Mouse (Mus musculus): ENCODE measurements around the gene Gm45716. TPM values are rescaled to one million over a fixed set of nuclear protein-coding genes. Genes with fewer than 3 reads are reported as not detected.
A peak's percentile ranks its signal among the peaks of the same experiment; 100 is the strongest.

Gm45716 gene
- polyA plus RNA-seq (2015; fragmentation: Nextera tagmentation; extraction: Ambion mirVana) = 8.6 and 8.7 TPM in 2 replicates

DNA sequence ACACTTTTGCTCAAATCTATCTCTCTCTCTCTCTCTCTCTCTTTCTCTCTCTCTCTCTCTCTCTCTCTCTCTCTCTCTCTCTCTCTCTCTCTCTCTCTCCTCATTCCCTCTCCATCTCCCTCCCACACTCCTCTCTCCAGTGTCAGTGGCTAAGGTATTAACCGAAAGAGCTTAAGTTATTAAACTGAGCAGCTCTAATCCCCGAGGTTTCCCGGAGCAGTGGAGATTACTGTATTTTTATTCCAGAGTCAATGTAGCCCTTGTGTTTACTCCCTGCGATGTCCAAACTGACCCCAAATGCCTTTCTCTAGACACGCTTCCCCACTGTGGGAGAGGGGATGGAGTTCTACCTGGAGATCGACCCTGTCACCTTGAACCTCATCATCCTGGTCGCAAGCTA is at the start of gene Gm45716:
Gene Gm45716, plus strand, starts transcription at position 243 of the 400 bp plus-strand sequence.
- 0 out of 2 replicates have a peak, but pooled peaks cover 4% of the 10 kb centered on the region for H3K4me1 ChIP-seq
- no peak within 1 kb of the TSS for H3K9ac ChIP-seq
- H3K4me2 ChIP-seq = no peak within 1 kb of the TSS
- no peaks in the 10 kb centered on the region for H3K36me3 ChIP-seq
- H3K9me3 ChIP-seq = no peaks in the 10 kb centered on the region
- no peak within 1 kb of the TSS for H3K4me3 ChIP-seq
- no peaks in the 10 kb centered on the region for H3K27me3 ChIP-seq
- WGBS = 84% methylated on average over 7 of the region's 7 CpGs
- no peak within 1 kb of the TSS for H3K27ac ChIP-seq
- no peak for ATAC-seq (ENCODE audit: borderline replicate concordance, extremely low read depth, low FRiP score, low TSS enrichment)

GRCm38 (mm10) chr11:90142393-90142792 is 45.1 kb upstream of the Gm45716 start:
- Histone ChIP-seq H3K27me3 (no peaks in the 10 kb centered on the region), H3K4me3 (no peak overlapping the region), H3K27ac (no peak overlapping the region), H3K4me2 (0 out of 2 replicates have a peak overlapping the region, but pooled peaks have one; percentile 22), H3K36me3 (no peaks in the 10 kb centered on the region), H3K9me3 (no peaks in the 10 kb centered on the region), H3K4me1 (peaks cover 9% of the 10 kb centered on the region), H3K9ac (no peak overlapping the region)
- peak; percentile 74; the same call in 1 of the 2 replicates for ATAC-seq (ENCODE audit: borderline replicate concordance, extremely low read depth, low FRiP score, low TSS enrichment)
- WGBS = 26% methylated on average over 4 of the region's 4 CpGs

- Histone ChIP-seq H3K27me3 (no peaks in the 10 kb centered on the region), H3K4me2 (no peak overlapping the region), H3K4me1 (peaks cover 9% of the 10 kb centered on the region), H3K36me3 (no peaks in the 10 kb centered on the region), H3K9ac (no peak overlapping the region), H3K4me3 (no peak overlapping the region), H3K27ac (no peak overlapping the region), H3K9me3 (no peaks in the 10 kb centered on the region)
- WGBS = 63% methylated on average over 4 of the region's 4 CpGs
- ATAC-seq (ENCODE audit: borderline replicate concordance, extremely low read depth, low FRiP score, low TSS enrichment) = no peak
These were observed 44.5 kb upstream of the Gm45716 start for GRCm38 (mm10) chr11:90142936-90143335.

DNA sequence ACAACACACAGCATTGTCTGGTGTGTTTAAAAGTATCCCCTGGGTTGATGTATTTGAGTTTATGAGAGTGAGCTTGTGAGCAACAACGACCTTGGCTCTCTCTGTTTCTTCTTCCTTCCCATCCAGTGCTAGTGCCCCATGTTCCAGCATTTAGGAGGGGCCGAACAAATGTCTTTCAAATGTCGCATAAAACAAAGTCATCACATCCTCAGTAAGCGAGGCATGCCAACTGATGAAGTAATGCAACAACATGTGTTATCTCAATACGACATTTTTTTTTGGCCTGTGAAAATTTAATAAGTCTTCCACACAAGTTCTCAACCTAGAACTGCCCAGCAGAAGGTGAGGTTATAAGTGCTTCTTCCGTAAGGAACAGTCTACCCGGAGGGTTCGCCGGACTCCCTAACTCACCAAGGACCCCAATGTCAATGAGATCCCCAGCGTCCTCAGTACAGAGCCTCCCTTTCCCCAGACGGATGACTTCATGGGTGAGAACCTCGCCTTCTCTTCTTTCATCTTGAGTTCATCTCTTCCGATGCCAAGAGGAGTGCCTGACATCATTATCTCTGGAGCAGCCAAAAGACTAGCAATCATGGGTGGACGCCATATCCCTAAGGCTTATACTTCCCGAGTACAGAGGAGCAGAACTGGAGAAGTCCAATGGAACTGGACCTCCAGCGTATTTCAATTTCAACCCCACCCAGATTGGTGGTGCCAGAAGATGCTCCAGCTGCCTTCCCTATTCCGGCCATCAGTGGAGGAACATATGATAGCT is 41.2 kb upstream of the Gm45716 start:
- H3K4me1 ChIP-seq = peaks cover 9% of the 10 kb centered on the region
- WGBS = 86% methylated on average over 17 of the region's 17 CpGs
- no peaks in the 10 kb centered on the region for H3K27me3 ChIP-seq
- H3K4me3 ChIP-seq = no peak overlapping the region
- H3K4me2 ChIP-seq = no peak overlapping the region
- no peak overlapping the region for H3K27ac ChIP-seq
- H3K9ac ChIP-seq = no peak overlapping the region
- H3K9me3 ChIP-seq = no peaks in the 10 kb centered on the region
- no peaks in the 10 kb centered on the region for H3K36me3 ChIP-seq
- ATAC-seq (ENCODE audit: borderline replicate concordance, extremely low read depth, low FRiP score, low TSS enrichment) = no peak

DNA sequence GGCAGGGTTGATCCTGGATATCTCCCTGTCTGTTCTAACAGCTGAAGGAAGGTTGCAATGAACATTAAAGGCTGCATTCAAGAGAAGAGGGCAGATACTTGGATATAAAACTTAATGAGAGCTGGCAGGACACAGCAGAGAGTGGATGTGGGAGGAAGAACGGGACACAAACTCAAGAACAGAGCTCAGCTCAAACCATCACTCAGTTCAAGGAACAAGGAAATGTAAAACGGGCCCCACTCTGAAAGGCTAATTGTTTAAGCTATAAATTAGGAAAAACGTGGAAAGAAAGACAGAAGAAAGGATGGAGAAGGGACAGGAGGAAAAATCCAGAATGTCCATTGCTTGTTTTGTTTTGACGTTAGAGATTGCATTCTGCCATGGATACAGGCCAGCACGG is 32.4 kb upstream of the Gm45716 start:
- no peaks in the 10 kb centered on the region for H3K9me3 ChIP-seq
- no peaks in the 10 kb centered on the region for H3K4me1 ChIP-seq
- no peak overlapping the region for H3K4me3 ChIP-seq
- no peak for ATAC-seq (ENCODE audit: borderline replicate concordance, extremely low read depth, low FRiP score, low TSS enrichment)
- 61% methylated on average over 5 of the region's 5 CpGs for WGBS
- H3K27ac ChIP-seq = no peak overlapping the region
- no peak overlapping the region for H3K9ac ChIP-seq
- H3K4me2 ChIP-seq = no peak overlapping the region
- no peaks in the 10 kb centered on the region for H3K27me3 ChIP-seq
- H3K36me3 ChIP-seq = no peaks in the 10 kb centered on the region

DNA sequence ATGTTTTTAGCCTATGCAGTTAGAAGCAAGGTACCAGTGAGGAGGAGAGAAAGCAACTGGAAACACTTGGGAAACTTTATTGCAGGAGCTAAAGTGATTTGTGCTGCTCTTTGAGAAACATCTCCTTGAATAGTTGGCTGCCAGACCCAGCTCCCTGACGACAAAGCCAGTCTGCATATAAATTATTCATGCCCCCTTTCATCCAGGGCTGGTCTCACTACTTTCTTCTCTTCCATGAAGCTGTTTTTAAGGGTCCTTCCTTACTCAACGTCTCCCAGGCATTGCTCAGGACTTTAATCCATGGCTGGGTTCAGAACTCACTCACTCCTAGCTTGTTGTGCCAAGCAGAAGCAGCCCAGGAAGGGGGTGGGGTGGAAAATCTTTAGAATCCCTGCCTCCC is 32.0 kb upstream of the Gm45716 start:
- no peak for ATAC-seq (ENCODE audit: borderline replicate concordance, extremely low read depth, low FRiP score, low TSS enrichment)
- Histone ChIP-seq H3K9me3 (no peaks in the 10 kb centered on the region), H3K27me3 (no peaks in the 10 kb centered on the region), H3K4me3 (no peak overlapping the region), H3K36me3 (no peaks in the 10 kb centered on the region), H3K27ac (no peak overlapping the region), H3K4me2 (no peak overlapping the region), H3K4me1 (no peaks in the 10 kb centered on the region), H3K9ac (no peak overlapping the region)
- WGBS = 19% methylated on average over 2 of the region's 2 CpGs

GRCm38 (mm10) chr11:90167771-90168170 is 19.7 kb upstream of the Gm45716 start:
- Histone ChIP-seq H3K27ac (no peak overlapping the region), H3K4me1 (no peaks in the 10 kb centered on the region), H3K4me2 (no peak overlapping the region), H3K9ac (no peak overlapping the region), H3K36me3 (no peaks in the 10 kb centered on the region), H3K4me3 (no peak overlapping the region), H3K27me3 (no peaks in the 10 kb centered on the region), H3K9me3 (no peaks in the 10 kb centered on the region)
- ATAC-seq (ENCODE audit: borderline replicate concordance, extremely low read depth, low FRiP score, low TSS enrichment) = no peak
- WGBS = 33% methylated on average over 6 of the region's 6 CpGs

DNA sequence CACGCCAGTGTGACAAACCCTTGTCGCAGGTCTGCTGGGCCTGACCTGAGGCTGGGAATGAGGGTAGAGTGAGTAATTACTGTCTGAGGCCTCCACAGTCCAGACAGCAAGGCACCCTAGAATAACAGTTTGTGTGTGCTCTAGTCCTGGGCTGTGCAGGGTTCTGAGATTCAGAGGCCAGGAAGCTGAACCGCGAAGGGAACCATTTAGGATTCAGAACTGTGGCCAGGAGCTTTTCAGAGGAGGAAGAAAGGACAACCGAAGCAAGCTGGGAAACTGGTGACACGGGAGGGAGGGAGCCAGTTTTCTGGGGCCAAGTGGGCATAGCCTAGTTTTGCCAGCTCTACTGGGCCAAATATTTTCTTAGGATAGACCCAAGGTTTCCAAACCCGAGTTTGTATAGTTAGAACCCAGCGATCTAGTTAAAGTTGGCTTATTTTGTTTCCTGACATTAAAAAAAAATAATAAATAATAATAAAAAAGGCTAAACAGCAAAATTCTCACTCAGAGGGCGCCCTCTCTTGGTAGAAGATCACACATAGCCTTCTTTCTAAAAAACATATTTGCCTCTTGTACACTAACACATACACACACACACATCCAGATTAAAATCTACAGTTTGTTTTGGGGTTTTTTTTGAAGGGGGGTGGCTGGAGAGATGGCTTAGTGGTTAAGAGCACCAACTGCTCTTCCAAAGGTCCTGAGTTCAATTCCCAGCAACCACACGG is 19.0 kb upstream of the Gm45716 start:
- H3K9ac ChIP-seq = no peak overlapping the region
- H3K9me3 ChIP-seq = no peaks in the 10 kb centered on the region
- no peaks in the 10 kb centered on the region for H3K4me1 ChIP-seq
- 88% methylated on average over 10 of the region's 10 CpGs for WGBS
- H3K27me3 ChIP-seq = no peaks in the 10 kb centered on the region
- no peak overlapping the region for H3K4me2 ChIP-seq
- H3K27ac ChIP-seq = no peak overlapping the region
- ATAC-seq (ENCODE audit: borderline replicate concordance, extremely low read depth, low FRiP score, low TSS enrichment) = no peak
- H3K4me3 ChIP-seq = no peak overlapping the region
- H3K36me3 ChIP-seq = no peaks in the 10 kb centered on the region

DNA sequence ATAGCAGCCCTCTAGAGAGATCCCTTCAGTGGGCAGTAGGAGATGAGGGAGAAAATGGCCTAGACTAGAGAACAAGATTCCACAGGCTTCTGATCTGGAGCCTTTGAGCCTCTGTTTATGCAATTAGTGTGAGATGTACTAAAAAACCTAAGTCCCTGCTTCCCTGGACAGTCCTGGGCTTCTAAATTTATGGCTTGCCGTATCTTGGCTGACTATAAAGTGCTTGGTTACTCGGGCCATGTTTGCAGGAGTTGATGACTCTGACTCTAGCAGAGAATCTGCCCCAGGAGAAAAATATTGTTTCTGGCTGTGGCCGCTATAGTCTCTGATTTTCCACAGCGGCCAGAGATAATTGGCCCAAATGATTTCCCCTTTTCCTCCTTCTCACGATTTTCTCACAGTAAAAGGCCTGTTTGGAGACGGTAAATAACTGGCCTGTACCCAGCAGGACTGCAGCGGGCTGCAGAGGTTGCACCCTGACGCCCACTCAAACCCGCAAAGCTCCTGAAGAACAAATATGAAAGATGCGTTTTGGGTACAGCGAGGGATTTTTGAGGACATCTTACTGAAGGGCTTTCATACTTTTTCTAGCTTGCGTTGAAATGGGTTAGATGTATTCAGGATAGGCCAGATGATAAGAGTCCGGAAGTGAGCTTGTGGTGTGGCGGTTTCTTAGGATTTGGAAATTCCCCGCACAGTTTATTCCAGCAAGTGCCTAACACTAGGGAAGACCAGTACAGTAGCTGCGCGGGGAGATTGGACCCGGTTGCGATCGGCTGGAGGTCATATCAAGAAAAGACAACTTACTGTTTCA is 18.1 kb upstream of the Gm45716 start:
- H3K27ac ChIP-seq = no peak overlapping the region
- H3K4me2 ChIP-seq = peak overlapping the region; percentile 47

DNA sequence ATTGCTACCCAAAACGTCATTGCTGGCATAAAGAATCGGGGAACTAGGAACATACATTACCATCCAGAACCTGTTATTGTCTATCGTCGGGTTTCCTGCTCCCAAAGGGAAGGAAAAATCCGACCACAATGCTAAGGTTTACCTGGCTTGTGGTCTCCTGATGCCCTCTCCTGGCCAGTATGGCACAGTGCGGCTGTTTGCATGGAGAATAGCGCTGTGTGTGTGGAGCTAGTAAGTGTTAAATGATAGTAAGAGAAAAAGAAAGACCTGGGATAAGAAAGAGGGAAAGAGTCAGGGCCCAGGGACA is 17.5 kb upstream of the Gm45716 start:
- Histone ChIP-seq H3K4me3 (peak overlapping the region; percentile 21; the same call in 1 of the 2 replicates), H3K27me3 (no peaks in the 10 kb centered on the region), H3K4me2 (peak overlapping the region; percentile 47), H3K9me3 (no peaks in the 10 kb centered on the region), H3K27ac (no peak overlapping the region), H3K9ac (no peak overlapping the region), H3K36me3 (no peaks in the 10 kb centered on the region), H3K4me1 (no peaks in the 10 kb centered on the region)
- WGBS = 2% methylated on average over 7 of the region's 7 CpGs
- no peak for ATAC-seq (ENCODE audit: borderline replicate concordance, extremely low read depth, low FRiP score, low TSS enrichment)

More for the DNA sequence above, 18.1 kb upstream of the Gm45716 start:
- H3K9me3 ChIP-seq = no peaks in the 10 kb centered on the region
- no peak overlapping the region for H3K9ac ChIP-seq
- peak overlapping the region; percentile 21; the same call in 1 of the 2 replicates for H3K4me3 ChIP-seq
- H3K36me3 ChIP-seq = no peaks in the 10 kb centered on the region
- no peaks in the 10 kb centered on the region for H3K27me3 ChIP-seq
- no peaks in the 10 kb centered on the region for H3K4me1 ChIP-seq
- no peak for ATAC-seq (ENCODE audit: borderline replicate concordance, extremely low read depth, low FRiP score, low TSS enrichment)
- WGBS = 51% methylated on average over 20 of the region's 20 CpGs

GRCm38 (mm10) chr11:90172331-90172730 is 15.2 kb upstream of the Gm45716 start:
- ATAC-seq (ENCODE audit: borderline replicate concordance, extremely low read depth, low FRiP score, low TSS enrichment) = no peak
- WGBS = 82% methylated on average over 6 of the region's 6 CpGs
- no peak overlapping the region for H3K27ac ChIP-seq
- no peak overlapping the region for H3K9ac ChIP-seq
- no peak overlapping the region for H3K4me2 ChIP-seq
- no peaks in the 10 kb centered on the region for H3K9me3 ChIP-seq
- no peaks in the 10 kb centered on the region for H3K4me1 ChIP-seq
- H3K36me3 ChIP-seq = no peaks in the 10 kb centered on the region
- H3K27me3 ChIP-seq = no peaks in the 10 kb centered on the region
- no peak overlapping the region for H3K4me3 ChIP-seq

All from lung, embryonic 15.5 days (tissue).